Mouse (Mus musculus) cerebellum, adult 8-10 months (tissue): ENCODE data around the gene Cytip.

ENCODE experiments used
- DNase-seq: peaks from one replicate; pipeline ENCODE4 v3.0.0; 2022

Gene Cytip

DNA sequence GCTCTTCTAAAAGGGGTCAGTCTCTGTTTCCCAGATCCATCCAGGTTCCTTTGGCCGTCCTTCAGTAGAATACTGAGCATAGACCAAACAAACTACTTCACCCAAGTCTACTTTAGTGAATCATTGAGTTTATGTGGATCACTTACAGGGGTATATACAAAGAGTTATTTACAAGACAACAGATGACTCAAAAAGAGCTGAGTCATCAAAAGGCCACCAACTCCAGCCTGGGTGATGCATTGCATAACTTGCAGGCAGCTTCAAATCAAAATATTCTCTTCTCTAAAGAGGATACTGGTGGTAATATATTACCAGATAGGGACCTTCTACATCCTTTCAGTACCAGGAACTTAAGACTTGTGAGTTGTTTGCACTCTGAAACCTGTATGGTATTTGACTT lies 108.9 kb downstream of the Cytip start:
- no peak for DNase-seq

DNA sequence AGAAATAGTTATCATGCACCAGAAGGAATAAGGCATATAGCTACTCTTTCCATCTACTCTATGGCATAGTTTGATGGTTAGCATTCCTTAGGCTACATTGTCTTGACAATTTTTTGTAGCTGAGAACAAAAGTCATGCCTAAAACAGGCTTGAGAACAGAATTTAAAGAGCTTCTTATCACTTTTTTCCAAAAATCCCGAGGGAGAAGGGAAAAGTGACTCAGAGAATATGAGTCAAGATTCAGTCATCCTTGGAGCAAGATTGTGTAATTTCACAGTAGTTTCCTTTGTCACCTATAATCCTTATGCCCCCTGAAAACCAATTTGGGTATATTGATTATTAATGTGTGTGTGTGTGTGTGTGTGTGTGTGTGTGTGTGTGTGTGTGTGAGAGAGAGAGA lies 115.5 kb downstream of the Cytip start:
- no peak for DNase-seq
